Mouse (Mus musculus) R1 (cell line): ENCODE measurements around the gene Grik5.
A peak's percentile ranks its signal among the peaks of the same experiment; 100 is the strongest.

ENCODE experiments used
- DNase-seq: peaks from one replicate; pipeline ENCODE4 v3.0.0-alpha.2; 2018; ENCODE audit warnings: low read depth, low spot score

Gene Grik5

GRCm38 (mm10) chr7:25034796-25035195 is 37.4 kb downstream of the Grik5 start:
- no peak for DNase-seq

GRCm38 (mm10) chr7:25031528-25031927 is 40.6 kb downstream of the Grik5 start:
- no peak for DNase-seq

GRCm38 (mm10) chr7:25030032-25030753 is 42.0 kb downstream of the Grik5 start:
- peak; percentile 80 for DNase-seq

- no peak for DNase-seq
Measured at GRCm38 (mm10) chr7:25026452-25026851, 45.7 kb downstream of the Grik5 start.

- DNase-seq, result peak; percentile 65
Measured at GRCm38 (mm10) chr7:25025855-25026439, 46.2 kb downstream of the Grik5 start.

- DNase-seq, result no peak
Measured at GRCm38 (mm10) chr7:25011592-25011991, 60.6 kb downstream of the Grik5 start.

GRCm38 (mm10) chr7:25010090-25010913 is 61.8 kb downstream of the Grik5 start:
- DNase-seq, result peak; percentile 81

- peak; percentile 91 for DNase-seq
Measured at GRCm38 (mm10) chr7:25009099-25009700, 62.9 kb downstream of the Grik5 start.

- DNase-seq, result peak; percentile 86
Measured at GRCm38 (mm10) chr7:25008635-25009034, 63.5 kb downstream of the Grik5 start.

- DNase-seq, result peak; percentile 92
Measured at GRCm38 (mm10) chr7:25007609-25008374, 64.4 kb downstream of the Grik5 start.

- DNase-seq, result no peak
Measured at GRCm38 (mm10) chr7:25006586-25007364, 65.4 kb downstream of the Grik5 start.

- DNase-seq, result no peak
Measured at GRCm38 (mm10) chr7:25006171-25006570, 66.0 kb downstream of the Grik5 start.

- peak; percentile 40 for DNase-seq
Measured at GRCm38 (mm10) chr7:25005421-25006065, 66.6 kb downstream of the Grik5 start, which contains the start of gene Atp1a3. Atp1a3 (minus strand) TSS chr7:25005958.

- no peak for DNase-seq
Measured at GRCm38 (mm10) chr7:25004806-25005205, 67.3 kb downstream of the Grik5 start.

- no peak for DNase-seq
Measured at GRCm38 (mm10) chr7:25003820-25004388, 68.2 kb downstream of the Grik5 start.

GRCm38 (mm10) chr7:25003291-25003690 is 68.9 kb downstream of the Grik5 start:
- no peak for DNase-seq

GRCm38 (mm10) chr7:25000711-25001110 is 71.4 kb downstream of the Grik5 start:
- DNase-seq, result no peak

GRCm38 (mm10) chr7:25000211-25000610 is 71.9 kb downstream of the Grik5 start:
- no peak for DNase-seq

- DNase-seq, result no peak
Measured at GRCm38 (mm10) chr7:24993081-24993480, 79.1 kb downstream of the Grik5 start.

- no peak for DNase-seq
Measured at GRCm38 (mm10) chr7:24990478-24990877, 81.7 kb downstream of the Grik5 start.
